Mouse (Mus musculus) ES-CJ7 (cell line): ENCODE data around the gene Dffa.
"Not testable (repeated sequence)": the region's sequence is repeated elsewhere in the genome, so short reads cannot be mapped to it uniquely, and the experiment has no call there.

Experiments
- DNase-seq: peaks from one replicate; pipeline ENCODE4 v3.0.0; 2011; ENCODE audit warnings: low read depth, low spot score

Gene Dffa

DNA sequence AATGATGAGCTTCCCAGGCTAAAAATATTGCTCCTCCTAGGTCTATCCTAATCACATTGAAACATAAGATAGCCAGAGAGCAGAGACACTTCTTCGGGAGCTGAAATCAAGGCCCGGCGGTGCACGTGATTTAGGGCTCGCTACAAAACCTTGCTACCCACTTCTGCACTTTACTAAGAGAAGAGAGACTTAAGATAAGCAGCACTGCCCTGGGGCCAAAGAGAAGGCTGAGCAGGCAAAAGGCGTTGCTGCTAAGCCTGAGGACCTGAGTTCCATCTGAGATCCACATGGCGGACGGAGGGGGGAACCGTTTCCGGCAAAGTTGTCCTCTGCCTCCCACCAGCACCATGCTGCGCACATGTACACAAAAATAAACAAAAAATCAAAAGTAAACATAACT is 5.4 kb upstream of the Dffa start:
- DNase-seq, result no peak

DNA sequence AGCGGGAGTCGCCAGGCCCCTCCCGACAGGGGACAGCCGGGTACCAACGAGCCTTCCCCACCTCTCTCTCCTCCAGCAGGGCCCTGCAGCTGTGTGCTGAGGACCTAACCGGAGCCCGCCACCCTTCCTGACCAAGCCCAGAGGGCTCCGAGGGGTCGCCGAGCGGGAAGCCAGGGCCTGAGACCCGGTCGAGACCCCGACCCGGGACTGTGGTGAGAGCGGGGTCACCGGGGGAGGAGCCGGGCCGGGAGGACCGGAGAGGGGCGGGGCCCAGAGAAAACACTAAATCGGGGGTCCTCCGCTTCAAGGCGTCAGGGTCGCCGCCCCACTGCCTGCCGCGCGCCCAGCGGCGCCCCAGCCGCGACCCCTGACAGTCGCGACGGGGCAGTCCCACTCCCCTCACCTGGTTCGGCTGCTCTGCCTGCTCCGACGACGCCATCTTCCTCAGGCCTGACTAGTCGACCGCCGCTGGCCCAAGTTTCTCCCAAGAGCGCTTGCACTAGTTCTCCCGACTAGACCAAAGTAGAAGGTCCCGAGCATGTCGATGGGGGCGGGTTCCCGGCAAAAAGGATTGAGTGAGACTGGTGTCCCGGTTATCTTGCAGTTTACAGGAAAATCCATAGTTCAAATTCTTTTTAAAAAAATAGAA is 4.5 kb upstream of the Dffa start, which contains the start of gene Pex14:
TSS of gene Pex14 (minus strand) at position 508 of the 649 bp plus-strand sequence.
- peak; percentile 93 for DNase-seq

DNA sequence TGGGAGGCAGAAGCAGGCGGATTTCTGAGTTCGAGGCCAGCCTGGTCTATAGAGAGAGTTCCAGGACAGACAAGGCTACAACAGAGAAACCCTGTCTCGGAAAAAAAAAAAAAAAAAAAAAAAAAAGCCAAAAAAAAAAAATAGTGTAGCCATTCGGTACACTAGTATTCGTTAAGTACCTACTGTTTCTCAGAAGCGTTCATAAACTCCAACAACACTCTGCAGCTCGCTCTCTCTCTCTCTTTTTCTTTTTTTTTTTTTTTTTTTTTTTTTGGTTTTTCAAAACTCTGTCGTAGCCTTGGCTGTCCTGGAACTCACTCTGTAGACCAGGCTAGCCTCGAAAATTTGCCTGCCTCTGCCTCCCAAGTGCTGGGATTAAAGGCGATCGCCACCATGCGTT is 3.5 kb upstream of the Dffa start:
- not testable (repeated sequence) for DNase-seq

DNA sequence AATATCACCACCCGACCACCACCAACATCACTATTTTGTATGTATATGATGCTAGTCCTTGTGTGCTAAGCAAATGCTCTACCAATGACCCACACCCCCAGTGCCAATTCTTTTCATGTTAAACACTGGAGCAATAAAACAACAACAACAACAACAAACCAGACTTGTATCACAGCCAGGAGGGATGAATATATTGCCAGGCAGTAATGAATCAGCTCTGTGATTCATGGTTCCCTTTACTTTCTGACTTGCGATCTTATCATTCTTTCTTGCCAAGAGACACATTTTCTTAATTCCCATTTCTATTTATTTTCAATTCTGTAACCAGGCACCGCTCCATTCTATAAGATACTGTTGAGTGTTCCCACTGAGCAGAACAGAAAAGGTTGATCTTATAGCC is 2.5 kb upstream of the Dffa start:
- DNase-seq, result no peak

DNA sequence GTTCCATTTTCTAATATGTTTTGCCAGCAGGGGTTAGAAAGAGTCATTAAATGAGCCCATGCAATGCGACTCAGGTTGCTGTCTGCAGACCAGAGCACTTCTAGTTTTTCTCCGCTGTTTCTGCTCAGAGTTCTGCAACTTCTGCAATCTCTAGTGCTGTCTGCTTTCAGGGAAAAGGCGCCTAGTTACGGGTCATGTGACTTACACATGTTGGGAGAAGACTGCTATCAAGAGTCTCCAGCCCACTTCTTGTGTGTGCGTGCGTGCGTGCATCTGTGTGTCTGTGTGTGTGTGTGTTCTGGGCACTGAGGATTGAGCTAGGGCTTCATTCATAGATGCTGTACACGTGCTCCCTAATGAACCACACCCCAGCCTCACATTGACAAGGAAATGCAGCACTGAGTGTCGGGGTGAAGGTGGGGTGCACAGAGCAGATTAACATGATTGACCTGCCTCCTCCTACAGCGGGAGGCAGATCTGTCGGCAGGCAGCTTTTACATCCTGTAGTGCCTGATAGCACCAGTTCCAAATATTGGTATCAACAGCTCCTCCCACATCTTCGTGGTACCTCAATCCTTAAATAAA is 16.1 kb downstream of the Dffa start:
- DNase-seq, result not testable (repeated sequence)

DNA sequence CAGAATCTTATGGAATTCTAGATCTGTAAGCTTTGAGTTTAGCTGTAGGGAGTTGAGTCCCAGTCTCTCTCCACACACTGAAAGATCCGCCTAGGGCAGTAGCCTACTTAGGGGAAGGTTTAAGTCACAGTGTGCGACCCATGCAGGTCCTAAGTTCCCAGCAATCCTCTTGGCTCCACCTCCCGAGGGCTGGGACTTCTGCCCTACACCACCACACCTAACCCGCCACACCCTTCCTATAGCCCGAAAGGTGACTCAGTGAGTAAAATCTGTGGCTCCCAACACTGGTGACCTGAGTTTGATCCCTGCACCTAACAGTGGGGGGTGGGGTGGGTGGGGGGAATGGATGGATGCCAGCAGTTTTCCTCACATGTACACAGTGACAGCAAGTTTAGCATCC is 19.5 kb downstream of the Dffa start:
- peak; percentile 89 for DNase-seq

DNA sequence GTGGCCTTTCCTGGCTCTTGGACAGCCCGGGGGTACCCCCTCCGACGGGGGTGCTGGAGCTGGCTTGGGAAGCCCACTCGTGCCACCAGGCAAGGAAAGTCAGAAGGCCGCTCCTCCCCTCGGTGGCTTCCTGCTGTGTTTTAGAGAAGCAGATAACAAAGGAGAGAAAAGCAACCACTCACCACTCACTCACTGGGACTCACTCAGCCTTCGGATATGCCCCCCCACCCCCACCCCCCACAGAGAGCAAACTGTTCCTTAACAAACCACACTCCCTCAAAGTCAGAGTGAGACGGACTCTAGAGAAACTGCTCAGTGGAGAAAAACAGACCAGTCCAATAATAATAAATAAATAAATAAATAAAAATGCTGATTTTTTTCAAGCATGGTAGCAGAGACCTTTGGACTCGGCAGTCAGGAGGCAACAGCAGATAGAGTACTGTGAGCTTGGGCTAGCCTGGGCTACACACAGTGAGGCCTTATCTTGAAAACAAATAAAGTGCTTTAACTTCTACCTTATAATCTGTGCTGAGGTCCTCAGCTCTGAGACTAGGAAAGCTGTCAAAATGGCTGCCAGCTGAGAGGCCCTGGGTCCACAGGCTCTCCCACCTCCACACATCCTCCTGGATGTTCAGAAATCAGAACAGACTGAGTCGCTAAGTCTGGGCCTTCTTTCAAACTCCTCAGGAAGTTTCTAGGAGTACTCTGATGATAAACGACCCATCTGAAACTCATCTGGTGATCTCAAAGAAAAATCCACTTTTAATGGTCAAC is 21.6 kb downstream of the Dffa start:
- DNase-seq, result peak; percentile 82

DNA sequence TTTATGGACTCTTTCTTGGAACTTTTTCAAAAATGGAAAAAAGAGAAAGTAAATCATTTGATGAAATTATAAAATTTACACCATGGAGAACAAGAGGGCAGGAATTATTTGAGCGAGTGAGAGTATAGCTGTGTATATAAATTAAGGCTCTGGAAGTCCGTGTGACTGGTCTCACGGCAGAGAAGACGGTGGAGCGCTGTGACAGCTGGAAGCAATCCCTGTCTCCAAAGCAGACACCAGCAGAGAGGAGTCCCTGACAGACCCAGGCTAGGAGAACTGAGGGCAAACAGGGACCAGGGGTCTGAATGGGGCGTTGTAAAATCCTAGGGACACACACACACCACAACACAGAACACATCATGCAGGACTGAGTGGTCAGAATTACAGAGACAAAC is 22.2 kb downstream of the Dffa start:
- no peak for DNase-seq

DNA sequence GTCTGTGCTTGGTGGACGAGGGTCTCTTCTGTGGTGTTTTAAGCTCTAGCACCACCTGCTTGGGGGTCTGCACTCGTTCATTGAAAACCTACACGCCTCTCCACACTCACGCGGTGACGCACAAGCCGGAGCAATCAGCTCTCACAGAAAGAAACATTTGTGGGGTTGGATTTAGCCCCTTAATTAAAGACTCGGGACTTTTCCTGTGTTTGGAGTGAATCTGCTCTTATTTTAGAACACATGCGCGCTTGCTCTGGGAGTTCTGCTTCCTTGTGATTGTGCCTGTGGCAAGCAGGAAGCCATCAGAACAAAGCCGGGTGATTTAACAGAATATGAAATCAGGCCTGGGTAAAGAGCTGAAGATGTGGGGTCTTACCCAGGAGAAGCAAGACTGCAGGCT is 22.7 kb downstream of the Dffa start, which contains the start of gene Cort:
TSS of gene Cort (minus strand) at position 101 of the 400 bp plus-strand sequence.
- DNase-seq, result no peak

DNA sequence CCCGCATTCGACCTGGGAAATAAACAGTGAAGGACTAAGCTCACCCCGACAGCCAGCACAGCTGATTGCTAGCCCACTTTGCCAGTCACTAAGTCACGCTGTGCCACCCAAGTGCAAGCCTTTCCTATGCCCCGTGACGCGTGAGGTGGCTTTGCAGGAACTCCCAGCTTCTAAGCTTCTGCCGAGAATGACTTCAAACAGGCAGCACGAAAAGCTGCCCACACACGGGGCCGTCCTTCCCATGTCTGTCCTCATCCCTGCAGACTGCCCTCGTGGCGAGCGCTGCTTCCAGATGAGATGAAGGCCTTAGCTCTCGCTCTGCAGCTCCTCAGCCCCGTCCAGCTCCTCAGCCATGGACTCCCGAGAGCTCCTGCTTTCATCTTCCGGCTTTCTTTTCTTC is 24.5 kb downstream of the Dffa start:
- no peak for DNase-seq

DNA sequence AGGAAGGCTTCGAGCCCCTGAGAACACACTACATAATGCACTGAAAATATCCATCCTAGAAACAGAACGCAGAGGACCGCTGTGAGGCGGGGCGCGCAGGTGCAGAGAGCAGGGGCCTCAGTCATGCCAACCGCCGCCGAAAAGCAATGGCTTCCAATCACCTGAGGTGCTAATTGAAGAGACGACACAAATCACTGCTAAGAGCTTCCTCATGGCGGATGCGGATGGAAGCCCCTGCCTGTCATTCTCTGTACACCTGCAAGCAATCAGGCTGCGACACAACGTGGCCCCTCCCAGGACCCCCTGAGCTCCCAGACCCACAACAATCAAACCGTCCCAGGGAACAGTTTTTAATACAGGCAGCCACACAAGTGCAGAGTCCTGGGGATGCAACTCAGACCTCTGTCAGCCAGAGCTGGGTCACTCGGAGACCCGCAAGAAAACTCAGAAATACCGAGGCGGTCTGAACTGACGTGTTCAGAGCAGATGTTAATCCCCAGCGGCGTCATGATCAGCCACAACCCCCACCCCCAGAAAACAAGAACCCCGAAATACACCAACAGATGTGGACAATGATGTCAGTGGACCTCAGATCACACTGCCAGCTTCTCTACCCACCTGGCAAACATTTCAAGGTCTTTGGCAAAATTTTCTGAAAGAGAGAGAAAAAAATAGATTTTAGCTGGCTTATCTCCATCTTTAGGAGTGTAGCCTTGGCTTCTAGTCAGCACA is 27.2 kb downstream of the Dffa start:
- DNase-seq, result no peak

DNA sequence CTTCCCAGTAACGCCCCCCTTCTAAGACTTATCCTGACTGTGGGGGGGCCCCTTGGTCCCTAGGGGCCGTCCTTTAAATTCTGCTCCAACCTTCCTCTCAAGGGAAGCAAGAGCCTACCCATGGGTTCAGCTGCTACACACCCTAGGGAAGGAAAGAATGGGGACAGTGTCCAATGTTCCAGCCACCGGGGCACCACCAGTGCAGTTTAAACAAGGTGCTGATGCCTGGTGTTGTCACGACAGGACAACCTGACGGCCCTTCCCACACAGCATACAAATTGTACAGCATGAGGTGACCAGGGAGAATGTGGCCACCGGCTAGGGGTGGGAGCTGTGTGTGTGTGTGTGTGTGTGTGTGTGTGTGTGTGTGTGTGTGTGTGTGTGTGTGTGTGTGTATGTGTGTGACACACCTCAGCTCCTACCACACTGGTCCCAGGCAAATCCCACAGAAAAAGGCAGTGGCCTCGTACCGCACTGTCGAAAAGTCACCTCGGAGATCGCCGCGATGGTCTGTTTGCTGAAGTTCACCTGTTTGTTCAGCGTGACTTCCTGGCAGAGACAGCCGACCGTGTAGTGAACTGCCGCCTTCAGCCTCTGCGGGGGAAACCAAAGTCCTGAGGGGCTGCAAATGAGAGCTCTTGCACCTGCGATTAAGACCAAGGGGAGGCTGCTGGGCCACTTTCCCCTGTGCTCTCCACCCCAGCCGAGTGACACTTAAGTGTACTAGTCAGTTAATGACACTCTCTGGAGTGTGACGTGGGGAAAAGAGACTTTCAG is 28.0 kb downstream of the Dffa start:
- no peak for DNase-seq

DNA sequence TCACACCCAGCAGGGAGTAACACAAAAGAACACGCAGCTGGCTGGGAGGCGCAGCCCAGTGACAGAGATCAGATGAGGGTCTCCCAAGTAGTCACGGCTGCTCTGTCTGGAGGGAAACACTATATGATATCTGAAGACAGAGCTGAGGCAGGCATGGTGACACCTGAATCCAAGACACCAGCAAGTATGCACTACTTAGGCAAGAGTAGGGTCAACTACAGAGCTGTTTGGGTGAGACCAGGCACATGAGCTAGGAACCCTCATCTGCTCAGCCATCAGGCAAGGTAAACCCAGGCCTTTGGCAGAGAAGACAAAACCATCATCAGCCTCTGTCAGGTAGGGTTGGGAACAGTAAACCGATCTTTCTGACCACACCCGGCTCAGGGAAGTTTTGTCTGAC is 29.4 kb downstream of the Dffa start:
- DNase-seq, result no peak

DNA sequence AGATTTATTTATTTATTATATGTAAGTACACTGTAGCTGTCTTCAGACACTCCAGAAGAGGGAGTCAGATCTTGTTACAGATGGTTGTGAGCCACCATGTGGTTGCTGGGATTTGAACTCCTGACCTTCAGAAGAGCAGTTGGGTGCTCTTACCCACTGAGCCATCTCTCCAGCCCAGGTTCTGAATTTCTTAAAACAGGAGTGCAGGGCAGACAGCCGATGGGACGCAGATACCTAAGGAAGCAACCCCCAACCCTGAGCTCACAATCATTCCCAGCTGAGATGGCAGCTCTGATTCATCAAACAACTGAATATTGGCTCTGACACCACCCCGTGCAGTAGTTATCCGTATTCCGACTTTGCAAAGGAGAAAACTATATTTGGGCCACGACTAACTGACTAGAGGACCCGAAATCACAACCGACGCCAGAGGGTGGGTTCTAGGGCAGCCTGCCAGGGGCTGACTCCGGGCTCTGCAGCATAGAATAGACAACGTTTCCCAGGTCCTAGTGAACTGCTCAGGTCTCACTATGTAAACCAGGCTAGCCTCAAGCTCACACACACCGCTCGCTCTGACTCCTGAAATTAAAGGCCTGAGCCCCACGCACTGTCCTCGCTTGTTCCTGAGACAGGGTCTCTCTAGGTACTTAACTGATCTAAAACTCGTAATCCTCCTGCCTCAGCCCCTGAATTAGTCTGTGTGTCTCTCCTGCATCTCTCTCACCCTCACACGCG is 32.3 kb downstream of the Dffa start:
- no peak for DNase-seq

DNA sequence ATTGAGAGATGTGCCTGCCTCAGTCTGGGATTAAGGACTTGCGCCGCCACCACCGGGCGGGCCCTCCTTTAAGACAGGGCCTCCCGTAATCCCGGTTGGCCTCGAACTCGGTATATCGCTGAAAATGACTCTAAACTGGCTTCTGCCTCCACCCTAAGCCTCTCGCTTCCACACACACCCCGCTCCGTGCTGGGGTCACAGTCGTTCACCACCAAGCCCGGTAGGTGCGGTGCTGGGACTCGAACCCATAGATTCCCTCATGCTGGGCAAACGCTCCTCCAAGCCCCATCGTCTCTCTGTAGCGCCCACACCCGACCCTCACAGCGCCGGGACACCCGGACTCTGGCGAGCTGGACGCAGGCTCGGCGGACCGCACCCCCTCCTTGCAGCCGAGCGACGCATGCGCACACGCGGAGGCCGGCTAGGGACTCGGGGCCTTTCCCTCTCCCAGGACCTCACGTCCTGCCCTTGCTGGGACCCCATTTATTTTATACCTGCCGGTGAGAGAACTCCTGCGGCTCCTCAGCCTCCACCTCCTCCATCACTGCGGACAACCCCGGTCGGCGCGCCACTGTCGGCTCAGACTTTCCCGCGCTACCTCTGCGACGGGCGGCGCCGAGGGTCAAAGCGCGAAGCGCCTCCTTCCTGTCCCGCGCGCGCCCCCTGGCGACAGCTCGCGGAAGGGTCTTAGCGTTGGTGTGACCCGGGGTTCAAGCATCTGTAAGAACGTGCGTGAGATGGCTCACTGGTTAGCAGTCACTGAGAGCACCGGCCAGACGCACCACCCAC is 33.2 kb downstream of the Dffa start, which contains the start of gene Cenps:
TSS of gene Cenps (minus strand) at position 648 of the 789 bp plus-strand sequence.
- peak; percentile 93 for DNase-seq

DNA sequence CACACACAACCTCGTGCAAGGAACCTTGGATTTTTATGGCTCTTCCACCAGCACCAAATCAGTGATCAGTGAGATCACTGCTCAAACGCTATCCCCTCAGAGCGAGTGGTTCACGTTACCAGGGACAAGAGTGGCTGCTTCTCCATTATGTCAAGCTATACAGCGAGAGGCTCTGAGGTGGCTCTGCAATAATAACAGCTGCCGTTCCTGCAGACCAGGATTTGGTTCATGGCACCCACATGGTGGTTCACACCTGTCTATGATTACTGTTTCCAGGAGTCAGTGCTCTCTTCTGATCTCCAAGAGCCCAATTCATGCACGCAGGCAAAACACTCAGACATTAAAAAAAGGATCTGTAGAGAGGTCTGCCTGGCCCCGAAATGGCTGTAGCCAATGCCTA is 34.6 kb downstream of the Dffa start:
- DNase-seq, result no peak

DNA sequence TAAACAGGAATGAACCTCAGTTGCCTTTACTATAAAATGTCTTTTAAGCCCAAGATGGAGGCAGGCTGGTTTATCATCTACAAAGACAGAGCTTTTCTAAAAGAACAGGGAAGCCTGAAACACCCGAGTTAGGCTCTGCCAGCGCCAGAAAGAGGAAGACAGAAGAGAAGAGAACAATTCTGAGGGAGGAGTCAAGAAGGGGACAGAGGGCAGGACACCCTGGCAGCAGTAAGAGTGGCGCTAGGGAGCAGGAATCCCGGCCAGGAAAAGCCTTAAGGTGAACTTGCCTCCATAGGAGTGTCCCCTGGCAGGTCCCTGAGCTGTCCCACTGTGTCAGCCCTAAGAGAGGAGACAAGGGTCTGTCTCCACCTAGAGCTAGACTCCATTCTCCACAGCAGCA is 39.6 kb downstream of the Dffa start:
- no peak for DNase-seq

DNA sequence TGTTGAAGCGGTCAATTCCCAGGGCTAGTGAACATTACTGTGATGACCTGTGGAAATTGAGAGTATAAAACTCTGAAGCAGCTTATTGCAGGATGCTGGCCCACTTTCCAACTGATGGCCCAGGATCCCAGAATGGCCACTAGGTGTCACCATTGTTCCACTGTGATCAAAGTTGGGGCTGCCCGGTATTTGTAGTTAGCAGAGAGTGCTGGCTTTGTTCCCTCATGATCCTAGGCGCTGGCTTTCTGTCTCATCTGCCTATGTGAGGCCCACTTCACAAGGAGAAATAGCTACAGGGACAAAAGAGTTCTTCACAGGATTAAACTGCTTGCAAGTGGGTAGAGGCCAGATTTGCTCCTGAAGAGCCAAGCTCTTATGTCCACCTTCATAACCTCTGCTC is 40.5 kb downstream of the Dffa start:
- DNase-seq, result peak; percentile 77

DNA sequence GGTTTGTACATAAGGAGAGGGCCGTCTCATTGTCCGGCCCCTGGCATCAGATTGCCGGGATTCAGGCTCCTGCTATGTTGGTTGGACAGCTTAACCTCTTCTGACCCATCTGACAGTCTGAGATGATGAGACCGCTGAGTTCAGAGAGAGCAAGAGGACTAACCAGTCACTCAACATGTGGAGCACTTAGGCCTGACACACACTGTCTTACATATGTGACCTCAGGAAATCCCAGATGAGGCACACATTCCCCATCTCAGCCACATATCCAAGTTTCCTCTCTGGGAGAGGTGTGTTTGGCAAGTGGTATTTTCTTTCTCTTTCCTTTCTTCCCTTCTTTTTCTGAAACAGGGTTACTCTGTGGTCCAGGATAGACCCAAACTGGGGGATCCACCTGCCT is 41.2 kb downstream of the Dffa start:
- DNase-seq, result no peak

DNA sequence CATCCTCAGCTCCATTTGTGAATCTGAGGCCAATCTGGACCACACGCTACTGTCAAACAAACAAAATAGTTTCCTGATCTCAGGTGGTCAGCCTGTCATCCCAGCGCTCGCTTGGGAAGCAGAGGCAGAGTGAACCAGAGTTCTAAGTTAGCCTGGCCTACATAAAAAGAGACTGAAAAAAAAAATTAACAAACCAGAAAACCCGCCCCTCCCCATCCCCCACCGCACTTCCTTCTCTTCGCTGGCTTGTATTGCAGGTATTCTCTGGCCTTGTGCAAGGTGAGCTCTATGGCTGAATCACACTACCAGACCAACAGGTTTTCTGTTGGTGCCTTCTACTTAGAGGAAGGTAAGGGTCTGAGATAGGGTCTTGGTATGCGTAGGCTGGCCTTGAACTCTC is 43.6 kb downstream of the Dffa start:
- no peak for DNase-seq
